Mouse (Mus musculus) mature B cell (primary cell): ENCODE measurements at regions not wholly inside any gene's neighbourhood (a gene's known extent, or its start where the extent isn't known, plus 50 kb on each side); places are given as distances from the start of the nearest gene placed in this dataset.

Source experiments
- in situ Hi-C: fragments of 300-500 bp; cut with MboI; formaldehyde crosslinking; loops from 2 replicates; pipeline ENCODE4 v1.14.3; 2019

DNA sequence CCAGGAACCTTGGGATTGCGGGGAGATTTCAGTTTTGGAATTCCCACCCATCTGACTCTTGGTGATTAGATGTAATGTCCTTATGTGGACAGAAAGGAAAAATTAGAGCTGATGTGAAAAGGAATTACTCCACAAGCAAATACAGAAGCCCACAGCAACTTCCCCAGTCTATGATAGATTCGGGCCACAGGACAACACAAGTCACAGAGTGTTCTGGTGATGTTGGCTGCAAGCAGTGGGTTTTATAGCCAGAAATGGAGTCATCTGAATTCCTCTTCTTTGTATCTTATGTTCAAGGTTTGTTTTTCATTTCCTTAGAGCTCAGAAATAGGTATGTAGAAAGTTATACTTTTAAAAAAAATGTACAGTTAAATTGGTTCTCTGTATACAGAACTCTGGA is 56.8 kb upstream of the Gm5148 start:
- in situ Hi-C loops, result no loop called here

GRCm38 (mm10) chr3:37779867-37780475 is 55.7 kb upstream of the Gm5148 start:
- in situ Hi-C loops, result no loop called here

DNA sequence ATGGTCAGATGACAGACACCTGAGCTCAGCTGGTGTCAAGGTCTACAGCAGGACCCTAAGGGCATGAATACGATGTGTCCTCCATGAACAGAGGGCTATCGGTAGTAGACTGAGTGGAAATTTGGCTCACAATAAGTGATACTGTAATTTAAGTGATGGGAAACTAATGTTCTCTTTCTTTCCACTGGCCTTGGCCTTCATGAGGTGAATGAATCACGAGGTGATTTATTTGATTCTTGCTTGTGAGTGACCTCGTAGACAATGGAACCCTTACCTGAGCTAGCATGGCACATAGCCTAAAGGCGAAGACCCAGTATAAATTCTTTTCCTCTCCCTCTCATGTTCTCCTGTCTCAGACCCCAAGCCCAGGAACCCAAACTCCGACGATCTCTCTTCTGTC is 54.1 kb upstream of the Gm5148 start:
- in situ Hi-C loops, result no loop called here

DNA sequence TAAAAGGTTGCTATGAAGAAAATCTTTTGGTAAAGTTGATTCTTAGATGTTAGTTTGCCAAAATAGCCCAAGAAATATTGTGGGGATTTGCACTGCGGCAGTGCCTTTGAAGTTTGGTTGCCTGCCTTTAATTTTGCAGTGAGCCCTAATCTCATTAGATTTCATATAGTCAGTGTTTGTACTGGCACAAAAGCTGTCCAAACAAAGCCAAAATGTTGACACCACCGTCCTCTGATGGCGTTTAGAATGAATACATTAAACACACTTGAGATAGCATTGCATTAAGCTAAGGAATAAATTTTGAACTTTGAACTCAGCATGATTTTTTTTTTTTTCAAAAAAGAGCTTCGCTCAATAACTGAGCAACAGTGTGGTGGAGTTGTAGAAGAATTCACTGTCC is 51.9 kb upstream of the Gm5148 start:
- in situ Hi-C loops, result no loop called here
